Mouse (Mus musculus) cerebellum, adult 18-20 months (tissue): ENCODE measurements around the gene Traf3.

Experiments used
- DNase-seq, 2 experiments: peaks; one replicate each; pipeline ENCODE4 v3.0.0; 2021

Gene Traf3

DNA sequence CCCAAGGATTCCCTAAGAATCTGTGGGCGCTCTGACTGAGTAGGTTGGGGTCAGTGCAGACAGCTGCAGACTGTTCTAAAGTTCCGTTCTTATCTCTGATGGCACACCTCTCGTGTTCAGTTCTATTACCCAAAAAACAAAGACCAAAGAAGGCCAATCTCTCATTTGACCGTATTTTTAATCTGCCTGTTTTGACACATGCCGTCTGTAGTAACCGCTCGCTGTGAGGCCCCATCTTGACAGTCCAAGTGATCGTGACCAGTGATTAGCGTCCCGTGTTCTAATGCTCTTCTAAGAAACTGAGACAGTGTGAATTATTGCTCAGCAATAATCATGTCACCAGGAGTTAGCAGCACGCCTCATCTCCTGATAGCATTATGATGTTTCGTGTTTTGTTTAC lies 100.4 kb downstream of the Traf3 start:
- DNase-seq = no peak

DNA sequence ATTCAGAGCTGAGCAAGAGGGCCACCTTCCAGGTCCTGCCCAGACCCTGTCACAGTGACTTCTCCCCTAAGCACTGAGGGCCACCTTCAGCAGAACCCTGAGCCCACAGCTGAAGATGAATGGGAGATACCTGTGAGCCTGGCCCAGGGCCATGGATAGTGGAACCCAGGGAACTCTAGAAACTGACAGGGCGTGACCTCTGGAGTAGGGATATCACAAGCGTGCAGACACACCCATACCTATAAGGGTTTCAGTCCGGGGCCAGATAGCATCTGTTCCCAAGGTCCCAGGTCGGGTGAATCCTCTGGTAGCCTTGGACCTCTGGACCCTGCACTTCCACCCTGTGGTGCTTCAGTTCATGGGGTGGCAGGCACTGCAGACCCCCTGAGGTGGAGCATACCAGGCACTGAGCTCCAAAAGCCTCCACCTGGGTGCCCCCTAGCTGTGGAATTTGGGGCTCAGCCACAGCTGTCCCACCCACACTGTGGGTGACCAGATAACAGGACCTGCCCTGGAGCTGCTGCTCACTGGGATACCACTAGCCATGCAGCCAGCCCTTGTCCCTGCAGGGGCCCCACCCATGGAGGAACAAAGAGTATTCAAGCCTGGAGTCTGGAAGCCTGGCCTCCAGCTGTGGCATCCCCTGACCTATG lies 101.6 kb downstream of the Traf3 start:
- no peak for DNase-seq

GRCm38 (mm10) chr12:111270629-111271277 lies 104.6 kb downstream of the Traf3 start, which contains the start of gene Amn:
TSS of gene Amn (plus strand) at chr12:111271095.
- DNase-seq = no peak

DNA sequence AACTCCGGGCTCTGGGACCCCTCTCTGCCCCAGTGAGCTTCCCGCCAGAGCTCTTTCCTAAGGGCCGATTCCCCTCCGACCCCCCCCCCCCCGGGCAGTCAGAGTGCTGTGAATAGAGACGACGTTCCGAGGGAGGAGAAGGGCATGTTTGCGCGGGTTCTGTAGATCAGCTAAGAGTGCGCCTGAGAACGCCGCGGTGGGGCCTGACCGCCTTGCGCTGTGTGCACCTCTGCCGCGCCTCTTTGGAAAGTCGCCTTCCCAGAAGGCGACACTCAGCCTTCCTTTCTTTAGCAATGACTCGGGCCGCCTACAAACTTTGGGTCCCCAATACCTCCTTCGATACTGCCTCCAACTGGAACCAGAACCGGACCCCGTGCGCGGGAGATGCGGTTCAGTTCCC lies 105.2 kb downstream of the Traf3 start:
- DNase-seq = no peak

DNA sequence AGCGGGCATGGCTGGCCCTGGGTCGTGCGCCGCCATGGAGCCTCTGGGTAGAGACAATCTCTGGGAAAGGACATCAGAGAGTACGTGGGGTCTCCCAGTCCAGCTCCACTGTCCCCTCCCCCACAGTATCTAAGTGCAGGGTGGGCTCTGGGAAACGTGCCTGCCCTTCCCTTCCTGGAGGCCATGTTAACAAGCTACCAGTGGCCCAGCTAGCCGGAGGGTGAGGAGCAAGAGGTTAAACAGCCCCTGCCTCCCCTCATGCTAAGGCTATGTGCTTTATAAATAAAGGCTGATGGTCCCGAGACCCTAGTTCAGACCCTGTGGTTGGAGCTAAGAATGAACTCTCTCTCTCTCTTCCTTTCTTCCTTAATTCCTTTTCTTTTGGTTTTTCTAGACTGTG lies 105.8 kb downstream of the Traf3 start:
- no peak for DNase-seq

GRCm38 (mm10) chr12:111272420-111272819 lies 106.2 kb downstream of the Traf3 start:
- DNase-seq = peak; percentile 82 to 88

DNA sequence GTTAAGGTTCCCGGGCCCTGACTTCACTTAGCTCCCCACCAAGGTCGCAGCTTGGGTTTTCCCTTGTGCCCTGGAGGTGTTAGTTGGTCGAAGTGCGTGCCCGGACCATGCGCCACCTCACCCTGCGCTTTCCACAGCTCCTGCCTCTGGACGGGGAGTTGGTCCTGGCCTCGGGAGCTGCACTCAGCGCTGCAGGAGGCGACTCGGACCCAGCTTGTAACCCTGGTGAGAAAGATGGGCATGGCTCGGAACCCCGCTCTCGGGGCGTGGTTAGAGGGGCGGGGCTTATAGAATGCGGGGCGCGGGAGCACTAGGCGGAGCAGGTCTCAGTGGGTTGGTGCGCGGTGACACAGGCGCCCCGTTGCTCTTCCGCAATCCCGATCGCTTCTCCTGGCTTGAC lies 107.8 kb downstream of the Traf3 start:
- no peak for DNase-seq

DNA sequence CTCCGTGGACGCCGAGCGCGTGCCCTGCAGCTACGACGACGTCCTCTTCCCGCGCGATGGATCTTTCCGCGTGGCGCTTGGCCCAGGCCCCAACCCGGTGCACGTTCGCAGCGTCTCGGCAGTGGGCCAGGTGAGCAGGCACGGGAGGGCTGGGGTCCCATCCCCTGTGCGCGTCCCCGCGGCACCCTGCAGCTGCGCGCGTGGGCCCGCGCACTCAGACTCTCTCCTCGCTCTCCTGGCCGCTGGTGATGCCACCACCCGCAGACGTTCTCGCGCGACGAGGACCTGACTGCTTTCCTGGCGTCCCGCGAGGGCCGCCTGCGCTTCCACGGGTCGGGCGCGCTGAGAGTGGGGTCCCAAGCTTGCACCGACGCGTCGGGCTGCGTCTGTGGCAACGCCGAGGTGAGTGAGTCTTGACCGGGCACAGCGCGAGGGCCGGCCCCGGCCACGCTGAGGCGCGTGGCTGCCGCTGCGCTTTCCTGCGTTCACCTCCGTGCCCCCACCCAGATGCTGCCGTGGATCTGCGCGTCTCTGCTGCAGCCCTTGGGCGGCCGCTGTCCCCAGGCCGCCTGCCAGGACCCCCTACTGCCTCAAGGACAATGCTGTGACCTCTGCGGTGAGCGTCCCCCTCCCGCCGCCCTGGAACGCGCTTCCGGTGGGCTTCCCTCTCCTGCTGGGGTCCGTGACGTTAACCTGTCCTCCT lies 108.4 kb downstream of the Traf3 start:
- DNase-seq = peak in 1 of 2 experiments; percentile 36

DNA sequence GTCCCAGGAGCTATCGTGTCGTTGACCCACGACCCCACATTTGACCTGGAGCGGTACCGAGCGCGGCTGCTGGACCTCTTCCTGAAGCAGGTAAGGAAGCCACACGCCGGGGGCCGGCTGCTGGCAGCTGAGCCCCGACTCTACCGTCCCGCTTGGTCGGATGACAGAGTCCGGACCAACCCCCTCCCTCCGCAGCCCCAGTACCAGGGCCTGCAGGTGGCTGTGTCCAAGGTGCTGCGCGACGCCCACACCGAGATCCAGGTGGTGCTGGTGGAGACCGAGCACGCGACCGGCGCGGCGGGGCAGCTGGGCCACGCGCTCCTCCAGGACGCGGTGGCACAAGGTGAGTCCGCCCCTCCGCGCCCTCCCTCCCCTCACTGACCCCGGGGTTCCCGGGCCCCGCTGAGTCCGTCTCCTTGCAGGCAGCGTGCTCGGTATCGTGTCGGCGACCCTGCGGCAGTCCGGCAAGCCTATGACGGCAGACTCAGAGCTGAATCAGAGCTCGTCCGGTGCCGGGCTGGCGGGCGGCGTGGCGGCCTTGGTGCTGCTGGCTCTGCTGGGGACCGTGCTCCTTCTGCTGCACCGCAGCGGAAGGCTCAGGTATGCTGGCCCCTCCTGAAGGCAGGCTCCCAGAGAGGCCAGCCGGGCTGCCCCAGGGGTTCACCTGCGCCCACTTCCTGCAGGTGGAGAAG lies 109.1 kb downstream of the Traf3 start:
- DNase-seq = peak; percentile 25 to 44

DNA sequence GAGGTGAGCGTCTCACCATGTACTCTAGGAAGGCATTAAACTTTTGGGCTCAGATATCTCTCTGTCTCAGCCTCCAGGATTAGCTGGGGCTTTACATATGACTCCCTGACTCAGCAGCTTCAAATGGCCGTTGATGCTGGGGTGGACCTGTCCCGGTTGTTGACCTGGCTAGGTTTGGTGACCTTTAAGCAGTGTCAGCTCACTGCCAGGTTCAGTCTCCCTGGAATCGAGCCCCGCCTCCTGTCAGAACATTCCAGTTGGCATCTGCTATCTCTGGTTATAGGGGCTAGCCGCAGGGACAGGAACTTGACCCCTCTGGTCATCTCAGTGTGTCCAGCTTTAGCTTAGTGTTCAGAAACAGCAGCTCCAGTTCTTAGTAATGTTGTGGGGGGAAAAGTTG lies 110.2 kb downstream of the Traf3 start:
- DNase-seq = no peak

- no peak for DNase-seq
Observed at GRCm38 (mm10) chr12:111283573-111283972, 117.4 kb downstream of the Traf3 start.

GRCm38 (mm10) chr12:111284532-111284931 lies 118.4 kb downstream of the Traf3 start:
- no peak for DNase-seq

- DNase-seq = peak; percentile 51 to 52
Observed at GRCm38 (mm10) chr12:111293025-111293424, 126.9 kb downstream of the Traf3 start.

GRCm38 (mm10) chr12:111301322-111302017 lies 135.3 kb downstream of the Traf3 start:
- DNase-seq = no peak

DNA sequence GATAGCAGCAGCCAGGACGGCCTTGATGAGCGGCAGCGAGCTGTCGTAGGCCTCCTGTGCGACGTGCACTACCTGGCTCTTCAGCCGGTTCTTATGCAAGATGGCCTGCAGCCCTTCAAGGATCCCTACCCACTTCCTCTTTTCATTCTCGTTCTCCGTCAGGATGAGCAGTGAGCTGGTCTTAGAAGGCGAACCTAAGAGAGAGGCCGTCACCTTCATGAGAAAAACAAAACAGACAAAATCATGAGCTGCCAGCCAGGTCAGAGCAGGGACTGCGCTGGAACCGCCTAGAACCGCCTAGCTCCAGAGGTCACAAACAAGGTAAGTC lies 135.8 kb downstream of the Traf3 start:
- no peak for DNase-seq

DNA sequence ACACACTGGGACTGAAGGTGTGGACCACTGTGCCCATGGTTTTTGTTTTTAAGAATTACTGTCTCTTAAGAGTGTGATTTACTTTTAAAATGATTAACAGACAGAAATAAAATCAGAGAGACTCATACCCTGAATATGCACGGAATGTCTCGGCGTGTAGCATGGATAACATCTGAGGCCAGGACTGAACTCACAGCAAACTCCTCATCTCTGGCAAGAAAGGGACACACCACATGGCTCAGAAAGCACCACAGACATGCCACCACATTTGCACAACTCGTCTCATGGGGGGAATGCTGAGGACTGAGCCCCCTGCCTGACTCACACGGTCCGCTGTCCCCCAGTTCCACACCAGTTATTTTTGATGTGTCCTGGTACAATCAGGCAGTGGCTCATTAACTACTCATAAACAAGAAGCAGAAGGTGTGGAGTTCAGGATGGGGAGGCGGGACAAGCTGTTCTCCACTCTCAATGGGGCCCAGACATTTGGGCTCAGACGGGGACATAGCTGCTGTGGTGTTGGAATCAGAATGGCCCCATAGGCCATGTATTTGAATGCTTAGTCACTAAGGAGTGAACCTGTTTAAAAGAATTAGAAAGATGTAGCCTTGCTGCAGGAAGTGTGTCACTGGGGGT lies 137.7 kb downstream of the Traf3 start:
- DNase-seq = no peak

GRCm38 (mm10) chr12:111306821-111307220 lies 140.7 kb downstream of the Traf3 start:
- DNase-seq = no peak

GRCm38 (mm10) chr12:111309256-111309655 lies 143.1 kb downstream of the Traf3 start:
- DNase-seq = no peak

DNA sequence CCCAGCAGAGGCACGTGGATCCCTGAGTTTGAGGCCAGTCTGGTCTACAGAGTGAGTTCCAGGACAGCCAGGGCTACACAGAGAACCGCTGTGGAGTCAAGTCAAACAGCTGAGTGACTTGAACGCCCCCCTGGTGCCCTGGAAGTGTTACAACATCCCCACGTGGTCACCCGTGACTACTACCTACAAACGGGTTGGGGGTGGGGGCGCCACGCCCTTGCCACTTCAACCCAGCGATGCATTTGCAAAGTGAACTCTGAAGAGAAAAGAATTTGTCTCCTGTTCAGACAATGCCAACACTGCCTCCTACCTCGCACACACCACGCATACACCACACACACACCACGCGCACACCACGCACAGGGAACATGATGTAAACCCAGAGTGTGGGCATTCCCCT lies 143.8 kb downstream of the Traf3 start:
- no peak for DNase-seq

- no peak for DNase-seq
Observed at GRCm38 (mm10) chr12:111311775-111312174, 145.6 kb downstream of the Traf3 start.

DNA sequence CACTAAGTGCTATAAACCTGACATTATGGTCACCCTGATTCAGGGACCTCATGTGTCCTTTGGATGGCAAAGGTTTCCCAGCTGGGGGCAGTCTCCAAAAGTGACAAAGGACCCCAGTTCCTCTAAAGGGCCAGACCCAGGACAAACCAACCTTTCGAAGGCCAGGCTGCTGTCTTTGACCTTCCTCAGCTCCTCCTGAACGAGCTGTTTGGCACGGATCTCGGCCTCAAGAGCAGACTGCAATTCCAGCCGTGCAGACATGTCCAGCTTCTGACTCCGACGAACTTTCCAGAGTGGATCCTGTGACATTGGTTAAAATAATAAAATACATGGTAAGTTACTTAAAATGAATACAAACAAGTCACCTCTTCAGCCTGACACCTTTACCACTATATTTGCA lies 148.1 kb downstream of the Traf3 start:
- no peak for DNase-seq
